Mouse (Mus musculus): ENCODE data around the gene Lipt1.

Gene Lipt1

DNA sequence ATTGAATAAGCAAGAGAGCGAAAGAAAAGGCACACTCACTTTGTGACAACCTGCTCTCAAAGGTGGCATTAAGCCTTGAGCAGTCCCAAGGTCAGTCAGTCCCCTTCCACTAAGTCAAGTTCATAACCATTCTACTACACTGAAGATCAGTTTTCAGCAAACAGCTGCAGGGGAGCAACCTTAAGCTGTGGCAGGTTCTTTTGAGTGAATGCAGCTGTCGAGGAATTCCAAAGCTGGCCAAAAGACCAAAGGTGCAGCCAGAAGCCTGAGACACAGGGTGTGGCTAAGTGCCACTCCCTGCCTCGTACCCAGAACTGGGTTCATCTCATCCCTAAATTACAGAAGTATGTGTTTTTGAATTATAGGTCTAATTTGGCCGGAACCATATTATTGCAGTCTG is 28.3 kb downstream of the Lipt1 start:
- DNase-seq (ENCODE audit: low spot score in 2 of 2): no peak

DNA sequence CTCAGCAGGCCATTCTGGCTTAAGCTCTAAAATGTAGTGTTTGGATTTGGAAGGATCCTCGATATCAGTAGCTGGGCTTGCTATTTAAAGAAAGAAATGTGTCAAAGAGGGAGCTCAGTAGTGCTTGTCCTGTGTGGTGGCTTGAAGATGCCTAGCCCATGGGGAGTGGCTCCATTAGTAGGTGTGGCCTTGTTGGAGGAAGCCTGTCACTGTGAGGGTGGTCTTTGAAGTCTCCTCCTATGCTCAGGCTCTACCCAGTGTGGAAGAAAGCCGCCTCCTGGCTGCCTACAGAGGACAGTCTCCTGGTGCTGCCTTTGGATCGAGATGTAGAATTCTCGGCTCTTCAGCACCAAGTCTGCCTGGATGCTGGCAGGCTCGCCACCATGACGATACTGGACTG is 28.8 kb downstream of the Lipt1 start:
- no peak for DNase-seq (ENCODE audit: low spot score in 2 of 2)

DNA sequence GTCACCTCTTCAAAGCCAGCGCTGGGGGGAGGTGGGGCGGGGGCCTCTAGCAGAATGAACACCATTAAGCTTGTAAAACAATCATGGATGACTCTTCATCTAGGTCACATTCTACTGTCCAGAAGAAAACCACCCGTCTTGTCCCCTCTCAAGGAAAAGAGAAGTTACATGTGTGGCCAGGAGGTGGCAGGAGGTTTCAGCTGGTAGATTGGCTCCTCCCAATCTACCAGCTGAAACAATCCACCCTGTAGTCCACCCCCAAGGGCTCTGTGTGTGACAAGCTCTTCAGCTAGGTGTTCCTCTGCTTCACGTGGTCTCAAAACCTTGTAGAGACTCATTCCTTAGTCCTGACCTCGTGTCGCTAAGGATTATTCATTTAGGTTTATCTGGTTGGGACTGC is 31.6 kb downstream of the Lipt1 start:
- no peak for DNase-seq (ENCODE audit: low spot score in 2 of 2)

DNA sequence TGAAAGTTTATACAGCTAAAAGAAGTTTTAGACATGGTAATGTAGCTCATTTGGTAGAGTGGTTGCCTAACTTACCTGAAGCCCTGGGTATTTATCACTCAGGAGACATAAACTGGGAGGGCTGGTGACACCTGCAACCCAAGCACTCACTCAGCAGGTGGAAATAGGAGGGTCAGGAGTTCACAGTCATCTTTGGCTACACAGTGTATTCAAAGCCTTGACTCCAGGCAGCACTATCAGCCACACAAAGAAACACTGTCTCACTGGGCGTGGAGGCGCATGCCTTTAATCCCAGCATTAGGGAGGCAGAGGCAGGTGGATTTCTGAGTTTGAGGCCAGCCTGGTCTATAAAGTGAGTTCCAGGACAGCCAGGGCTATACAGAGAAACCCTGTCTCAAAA is 41.2 kb downstream of the Lipt1 start:
- DNase-seq (ENCODE audit: low spot score in 2 of 2): no peak

DNA sequence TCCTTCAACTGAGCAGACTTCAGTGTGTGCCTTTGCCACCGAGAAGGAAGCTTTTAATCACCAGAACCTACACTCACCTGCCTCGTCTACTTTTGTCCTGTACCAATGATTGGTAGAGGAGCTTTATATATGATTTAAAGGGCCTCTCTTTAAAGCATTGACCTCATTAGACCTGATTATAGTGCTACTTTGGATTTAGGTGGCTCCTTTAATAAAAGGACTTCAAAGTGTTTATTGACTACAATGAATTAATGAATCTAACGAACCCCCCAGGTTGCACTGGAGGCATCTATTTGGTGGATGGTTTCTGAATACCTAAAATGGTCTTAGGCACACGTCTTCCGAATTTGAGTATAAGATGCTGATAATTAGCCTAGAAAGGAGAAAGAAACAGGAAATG is 44.9 kb downstream of the Lipt1 start, which contains the start of gene Lyg2:
Lyg2 (minus strand) TSS at position 101 of the 400 bp plus-strand sequence.
- DNase-seq (ENCODE audit: low spot score in 2 of 2): no peak

DNA sequence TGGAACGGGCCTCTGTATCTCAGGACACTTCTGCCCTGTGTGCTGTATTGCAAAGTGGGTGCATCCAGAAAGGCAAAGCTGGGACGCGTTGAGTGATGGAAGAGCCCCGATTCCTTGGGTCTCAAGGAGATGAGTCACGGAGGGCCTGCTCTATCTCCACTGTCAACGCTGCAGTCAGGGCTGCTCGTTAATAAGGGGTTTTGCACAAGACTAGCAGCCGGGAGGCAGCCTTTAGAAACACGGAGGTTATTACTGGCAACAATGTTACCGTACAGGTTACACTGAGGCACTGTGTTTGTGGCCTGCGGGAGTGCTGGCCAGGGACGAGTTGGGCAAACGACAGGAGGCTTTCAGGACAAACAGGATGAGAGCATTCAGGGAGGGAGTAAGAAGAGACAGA is 46.1 kb downstream of the Lipt1 start:
- DNase-seq (ENCODE audit: low spot score in 2 of 2): no peak

DNA sequence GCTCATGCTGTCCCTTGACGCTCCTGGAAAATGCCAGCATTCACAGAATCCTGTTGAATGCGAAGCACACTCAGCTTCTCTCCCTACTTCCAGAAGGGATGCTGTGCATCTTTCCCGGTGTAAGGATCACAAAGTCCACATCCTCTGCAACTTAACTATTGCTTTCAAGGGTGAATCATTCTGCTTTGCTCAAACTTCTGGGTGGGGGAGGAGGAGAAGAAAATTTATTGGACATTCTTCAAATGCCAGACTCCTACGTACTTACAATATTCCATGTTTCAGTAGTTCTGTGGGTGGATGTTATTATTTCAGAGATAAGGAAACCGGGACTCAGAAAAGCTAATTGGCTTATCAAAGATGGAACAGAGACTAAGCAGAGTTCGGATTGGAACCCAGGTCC is 46.6 kb downstream of the Lipt1 start:
- DNase-seq (ENCODE audit: low spot score in 2 of 2): no peak

DNA sequence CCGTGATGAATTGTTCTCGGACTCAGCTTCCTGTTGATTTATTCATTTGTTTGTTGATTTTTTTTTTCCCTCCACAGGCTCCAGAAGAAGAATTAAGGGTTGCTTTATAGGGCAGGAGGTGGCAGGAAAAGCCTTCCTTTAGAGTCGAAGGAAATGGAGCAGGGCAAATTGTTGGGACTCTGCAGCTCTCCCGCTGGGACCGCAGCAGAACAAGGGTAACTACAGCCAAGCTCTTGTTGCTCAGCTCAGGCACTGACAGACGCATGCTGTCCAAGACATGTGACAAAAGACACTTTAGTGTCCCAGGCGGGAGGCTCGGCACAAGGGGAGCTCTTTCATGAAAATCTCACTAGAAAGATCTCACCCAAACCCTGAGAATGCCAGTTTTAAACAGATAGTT is 51.0 kb downstream of the Lipt1 start:
- DNase-seq (ENCODE audit: low spot score in 2 of 2): no peak

Measured in right cerebral cortex, postnatal 36 days (tissue).